Mouse (Mus musculus) heart, postnatal 10 days (tissue): ENCODE measurements around the gene Elmo1. TPM values are rescaled to one million over a fixed set of nuclear protein-coding genes. Genes with fewer than 3 reads are reported as not detected.
A peak's percentile ranks its signal among the peaks of the same experiment; 100 is the strongest.

Experiments
- DNase-seq, 2 experiments: peaks; one replicate each; pipeline ENCODE4 v3.0.0; 2021
- intact Hi-C: fragments of 180-260 bp; cut with DNase I; formaldehyde crosslinking; loops from one replicate; pipeline ENCODE4 v1.15.1; 2025
- total RNA-seq, 2 experiments: library from RNA; stranded (reverse); gene quantifications; 2 replicates each; pipeline ENCODE4 v1.2.3; 2021

Gene Elmo1
- total RNA-seq, 2 experiments from 2014 or later = 20.2 to 20.4 TPM

GRCm38 (mm10) chr13:20192009-20192584 lies 101.7 kb downstream of the Elmo1 start:
- DNase-seq = no peak
- intact Hi-C loops = no loop called here

GRCm38 (mm10) chr13:20200582-20200981 lies 110.2 kb downstream of the Elmo1 start:
- no peak for DNase-seq
- intact Hi-C loops = no loop called here

- intact Hi-C loops = no loop called here
Observed at GRCm38 (mm10) chr13:20202617-20203016, 112.2 kb downstream of the Elmo1 start.

GRCm38 (mm10) chr13:20204165-20204564 lies 113.8 kb downstream of the Elmo1 start:
- intact Hi-C loops = no loop called here
- no peak for DNase-seq

More at GRCm38 (mm10) chr13:20202617-20203016, 112.2 kb downstream of the Elmo1 start:
- no peak for DNase-seq

- DNase-seq = no peak
- intact Hi-C loops = no loop called here
Observed at GRCm38 (mm10) chr13:20205007-20205745, 114.8 kb downstream of the Elmo1 start.

GRCm38 (mm10) chr13:20205746-20206145 lies 115.3 kb downstream of the Elmo1 start:
- intact Hi-C loops = no loop called here
- DNase-seq = no peak

- no peak for DNase-seq
- intact Hi-C loops = no loop called here
Observed at GRCm38 (mm10) chr13:20207126-20207525, 116.7 kb downstream of the Elmo1 start.

- no peak for DNase-seq
- intact Hi-C loops = no loop called here
Observed at GRCm38 (mm10) chr13:20207950-20208642, 117.7 kb downstream of the Elmo1 start.

- no peak for DNase-seq
- intact Hi-C loops = no loop called here
Observed at GRCm38 (mm10) chr13:20208867-20209266, 118.5 kb downstream of the Elmo1 start.

GRCm38 (mm10) chr13:20211780-20212179 lies 121.4 kb downstream of the Elmo1 start:
- DNase-seq = no peak
- intact Hi-C loops = no loop called here

- intact Hi-C loops = no loop called here
- no peak for DNase-seq
Observed at GRCm38 (mm10) chr13:20212665-20213064, 122.3 kb downstream of the Elmo1 start.

GRCm38 (mm10) chr13:20213861-20214260 lies 123.5 kb downstream of the Elmo1 start:
- intact Hi-C loops = no loop called here
- DNase-seq = no peak

GRCm38 (mm10) chr13:20217453-20218090 lies 127.2 kb downstream of the Elmo1 start:
- intact Hi-C loops = no loop called here
- DNase-seq = peak; percentile 51

GRCm38 (mm10) chr13:20218126-20218525 lies 127.7 kb downstream of the Elmo1 start:
- intact Hi-C loops = no loop called here
- DNase-seq = no peak

- intact Hi-C loops = no loop called here
Observed at GRCm38 (mm10) chr13:20220414-20220813, 130.0 kb downstream of the Elmo1 start.

GRCm38 (mm10) chr13:20227923-20228705 lies 137.7 kb downstream of the Elmo1 start:
- DNase-seq = no peak
- intact Hi-C loops = no loop called here

More at GRCm38 (mm10) chr13:20220414-20220813, 130.0 kb downstream of the Elmo1 start:
- DNase-seq = no peak

- intact Hi-C loops = no loop called here
- peak; percentile 70 to 75 for DNase-seq
Observed at GRCm38 (mm10) chr13:20231837-20232728, 141.7 kb downstream of the Elmo1 start.

GRCm38 (mm10) chr13:20233707-20234106 lies 143.3 kb downstream of the Elmo1 start:
- intact Hi-C loops = no loop called here
- DNase-seq = no peak

GRCm38 (mm10) chr13:20237615-20238014 lies 147.2 kb downstream of the Elmo1 start:
- intact Hi-C loops = no loop called here
- DNase-seq = no peak
